Mouse (Mus musculus): ENCODE measurements around the gene Olfr599. TPM values are rescaled to one million over a fixed set of nuclear protein-coding genes. Genes with fewer than 3 reads are reported as not detected.
"Not testable (repeated sequence)": the region's sequence is repeated elsewhere in the genome, so short reads cannot be mapped to it uniquely, and the experiment has no call there.

The Olfr599 gene
- polyA plus RNA-seq (2015; fragmentation: Nextera tagmentation; extraction: Ambion mirVana): not detected in 2 replicates

- Histone ChIP-seq H3K4me2 (no peak within 1 kb of the TSS), H3K27ac (no peak within 1 kb of the TSS), H3K27me3 (no peaks in the 10 kb centered on the region), H3K36me3 (no peaks in the 10 kb centered on the region), H3K9me3 (no peaks in the 10 kb centered on the region), H3K9ac (no peak within 1 kb of the TSS), H3K4me3 (no peak within 1 kb of the TSS), H3K4me1 (no peaks in the 10 kb centered on the region)
- ATAC-seq (ENCODE audit: borderline replicate concordance, extremely low read depth, low FRiP score, low TSS enrichment): no peak
- 90% methylated on average over 1 of the region's 1 CpGs for WGBS
Observed at GRCm38 (mm10) chr7:103335617-103336016, at the start of gene Olfr599. Gene Olfr599 (plus strand): TSS chr7:103335917.

GRCm38 (mm10) chr7:103305348-103305747 is 30.4 kb upstream of the Olfr599 start, which contains the start of gene Olfr596:
Gene Olfr596 (plus strand): TSS chr7:103305648.
- not testable (repeated sequence) for H3K4me3 ChIP-seq; H3K36me3 ChIP-seq; H3K27me3 ChIP-seq; H3K9ac ChIP-seq; H3K4me2 ChIP-seq; H3K9me3 ChIP-seq; ATAC-seq (ENCODE audit: borderline replicate concordance, extremely low read depth, low FRiP score, low TSS enrichment); H3K27ac ChIP-seq; H3K4me1 ChIP-seq
- 81% methylated on average over 2 of the region's 2 CpGs for WGBS

GRCm38 (mm10) chr7:103316015-103316414 is 19.7 kb upstream of the Olfr599 start, which contains the start of gene Olfr597:
Gene Olfr597 (plus strand): TSS chr7:103316315.
- not testable (repeated sequence) for H3K27ac ChIP-seq; H3K36me3 ChIP-seq; ATAC-seq (ENCODE audit: borderline replicate concordance, extremely low read depth, low FRiP score, low TSS enrichment); H3K9ac ChIP-seq; H3K4me1 ChIP-seq; H3K27me3 ChIP-seq; H3K9me3 ChIP-seq; H3K4me3 ChIP-seq; H3K4me2 ChIP-seq
- WGBS: 86% methylated on average over 2 of the region's 2 CpGs

GRCm38 (mm10) chr7:103323268-103323667 is 12.4 kb upstream of the Olfr599 start, which contains the start of gene Olfr598:
Gene Olfr598 (plus strand): TSS chr7:103323568.
- no peak within 1 kb of the TSS for H3K27ac ChIP-seq
- no peaks in the 10 kb centered on the region for H3K4me1 ChIP-seq
- H3K27me3 ChIP-seq: no peaks in the 10 kb centered on the region
- H3K36me3 ChIP-seq: no peaks in the 10 kb centered on the region
- H3K9me3 ChIP-seq: no peaks in the 10 kb centered on the region
- no peak for ATAC-seq (ENCODE audit: borderline replicate concordance, extremely low read depth, low FRiP score, low TSS enrichment)
- no peak within 1 kb of the TSS for H3K4me3 ChIP-seq
- no peak within 1 kb of the TSS for H3K9ac ChIP-seq
- no peak within 1 kb of the TSS for H3K4me2 ChIP-seq

- Histone ChIP-seq H3K36me3 (no peaks in the 10 kb centered on the region), H3K27me3 (no peaks in the 10 kb centered on the region), H3K4me2 (no peak within 1 kb of the TSS), H3K4me3 (no peak within 1 kb of the TSS), H3K9me3 (no peaks in the 10 kb centered on the region), H3K27ac (no peak within 1 kb of the TSS), H3K9ac (no peak within 1 kb of the TSS), H3K4me1 (no peaks in the 10 kb centered on the region)
- ATAC-seq (ENCODE audit: borderline replicate concordance, extremely low read depth, low FRiP score, low TSS enrichment): no peak
Observed at GRCm38 (mm10) chr7:103349569-103349968, 13.9 kb downstream of the Olfr599 start, which contains the start of gene Olfr600. Gene Olfr600 (minus strand): TSS chr7:103349669.

GRCm38 (mm10) chr7:103362555-103362954 is 26.8 kb downstream of the Olfr599 start, which contains the start of gene Olfr601:
Gene Olfr601 (minus strand): TSS chr7:103362655.
- Histone ChIP-seq H3K9ac (no peak within 1 kb of the TSS), H3K4me2 (no peak within 1 kb of the TSS), H3K4me1 (no peaks in the 10 kb centered on the region), H3K9me3 (no peaks in the 10 kb centered on the region), H3K27me3 (no peaks in the 10 kb centered on the region), H3K4me3 (no peak within 1 kb of the TSS), H3K36me3 (no peaks in the 10 kb centered on the region), H3K27ac (no peak within 1 kb of the TSS)
- 87% methylated on average over 1 of the region's 1 CpGs for WGBS
- ATAC-seq (ENCODE audit: borderline replicate concordance, extremely low read depth, low FRiP score, low TSS enrichment): no peak

GRCm38 (mm10) chr7:103386077-103386476 is 50.4 kb downstream of the Olfr599 start, which contains the start of gene Olfr603:
Gene Olfr603 (minus strand): TSS chr7:103386177.
- no peak for ATAC-seq (ENCODE audit: borderline replicate concordance, extremely low read depth, low FRiP score, low TSS enrichment)
- no peaks in the 10 kb centered on the region for H3K9me3 ChIP-seq

More at GRCm38 (mm10) chr7:103386077-103386476, 50.4 kb downstream of the Olfr599 start, which contains the start of gene Olfr603:
- Histone ChIP-seq H3K27me3 (no peaks in the 10 kb centered on the region), H3K4me2 (no peak within 1 kb of the TSS), H3K4me3 (no peak within 1 kb of the TSS), H3K36me3 (no peaks in the 10 kb centered on the region), H3K27ac (no peak within 1 kb of the TSS), H3K4me1 (no peaks in the 10 kb centered on the region), H3K9ac (no peak within 1 kb of the TSS)

Other genes starting within 250 kb of the Olfr599 start
- not detected in 2 replicates for gene Olfr585, start 238.2 kb upstream of the Olfr599 start, polyA plus RNA-seq (2015; fragmentation: Nextera tagmentation; extraction: Ambion mirVana)
- gene Olfr586, start 210.3 kb upstream of the Olfr599 start, polyA plus RNA-seq (2015; fragmentation: Nextera tagmentation; extraction: Ambion mirVana): not detected in 2 replicates
- not detected in 2 replicates for gene Olfr588-ps1, start 195.0 kb upstream of the Olfr599 start, polyA plus RNA-seq (2015; fragmentation: Nextera tagmentation; extraction: Ambion mirVana)
- gene Olfr589, start 179.6 kb upstream of the Olfr599 start, polyA plus RNA-seq (2015; fragmentation: Nextera tagmentation; extraction: Ambion mirVana): not detected in 2 replicates
- not detected in 2 replicates for gene Olfr591, start 157.6 kb upstream of the Olfr599 start, polyA plus RNA-seq (2015; fragmentation: Nextera tagmentation; extraction: Ambion mirVana)
- not detected in 2 replicates for gene Olfr592, start 151.1 kb upstream of the Olfr599 start, polyA plus RNA-seq (2015; fragmentation: Nextera tagmentation; extraction: Ambion mirVana)
- gene Olfr593, start 124.1 kb upstream of the Olfr599 start, polyA plus RNA-seq (2015; fragmentation: Nextera tagmentation; extraction: Ambion mirVana): not detected in 2 replicates
- not detected in 2 replicates for gene Olfr594, start 118.9 kb upstream of the Olfr599 start, polyA plus RNA-seq (2015; fragmentation: Nextera tagmentation; extraction: Ambion mirVana)
- not detected in 2 replicates for gene Usp17ld, start 83.4 kb upstream of the Olfr599 start, polyA plus RNA-seq (2015; fragmentation: Nextera tagmentation; extraction: Ambion mirVana)
- gene Olfr596, start 30.3 kb upstream of the Olfr599 start, polyA plus RNA-seq (2015; fragmentation: Nextera tagmentation; extraction: Ambion mirVana): not detected in 2 replicates
- not detected in 2 replicates for gene Olfr597, start 19.6 kb upstream of the Olfr599 start, polyA plus RNA-seq (2015; fragmentation: Nextera tagmentation; extraction: Ambion mirVana)
- not detected in 2 replicates for gene Olfr598, start 12.3 kb upstream of the Olfr599 start, polyA plus RNA-seq (2015; fragmentation: Nextera tagmentation; extraction: Ambion mirVana)
- not detected in 2 replicates for gene Olfr600, start 13.8 kb downstream of the Olfr599 start, polyA plus RNA-seq (2015; fragmentation: Nextera tagmentation; extraction: Ambion mirVana)
- not detected in 2 replicates for gene Olfr601, start 26.7 kb downstream of the Olfr599 start, polyA plus RNA-seq (2015; fragmentation: Nextera tagmentation; extraction: Ambion mirVana)
- not detected in 2 replicates for gene Olfr603, start 50.3 kb downstream of the Olfr599 start, polyA plus RNA-seq (2015; fragmentation: Nextera tagmentation; extraction: Ambion mirVana)
- not detected in 2 replicates for gene Usp17lc, start 79.2 kb downstream of the Olfr599 start, polyA plus RNA-seq (2015; fragmentation: Nextera tagmentation; extraction: Ambion mirVana)
- not detected in 2 replicates for gene Olfr605, start 109.5 kb downstream of the Olfr599 start, polyA plus RNA-seq (2015; fragmentation: Nextera tagmentation; extraction: Ambion mirVana)
- not detected in 2 replicates for gene Olfr606, start 113.1 kb downstream of the Olfr599 start, polyA plus RNA-seq (2015; fragmentation: Nextera tagmentation; extraction: Ambion mirVana)
- not detected in 2 replicates for gene Olfr607, start 128.2 kb downstream of the Olfr599 start, polyA plus RNA-seq (2015; fragmentation: Nextera tagmentation; extraction: Ambion mirVana)
- gene Olfr608, start 134.0 kb downstream of the Olfr599 start, polyA plus RNA-seq (2015; fragmentation: Nextera tagmentation; extraction: Ambion mirVana): not detected in 2 replicates
- not detected in 2 replicates for gene Olfr609, start 162.1 kb downstream of the Olfr599 start, polyA plus RNA-seq (2015; fragmentation: Nextera tagmentation; extraction: Ambion mirVana)
- not detected in 2 replicates for gene Olfr610, start 176.2 kb downstream of the Olfr599 start, polyA plus RNA-seq (2015; fragmentation: Nextera tagmentation; extraction: Ambion mirVana)
- not detected in 2 replicates for gene Olfr611, start 184.9 kb downstream of the Olfr599 start, polyA plus RNA-seq (2015; fragmentation: Nextera tagmentation; extraction: Ambion mirVana)
- not detected in 2 replicates for gene Olfr612, start 206.8 kb downstream of the Olfr599 start, polyA plus RNA-seq (2015; fragmentation: Nextera tagmentation; extraction: Ambion mirVana)
- not detected in 2 replicates for gene Olfr613, start 212.2 kb downstream of the Olfr599 start, polyA plus RNA-seq (2015; fragmentation: Nextera tagmentation; extraction: Ambion mirVana)
- not detected in 2 replicates for gene Olfr615, start 220.2 kb downstream of the Olfr599 start, polyA plus RNA-seq (2015; fragmentation: Nextera tagmentation; extraction: Ambion mirVana)
- not detected in 2 replicates for gene Olfr616, start 233.2 kb downstream of the Olfr599 start, polyA plus RNA-seq (2015; fragmentation: Nextera tagmentation; extraction: Ambion mirVana)
- gene Olfr617, start 237.1 kb downstream of the Olfr599 start, polyA plus RNA-seq (2015; fragmentation: Nextera tagmentation; extraction: Ambion mirVana): not detected in 2 replicates

Data from lung, embryonic 15.5 days (tissue).